Mouse (Mus musculus) limb, embryonic 12.5 days (tissue): ENCODE measurements around the gene Ank3. TPM values are rescaled to one million over a fixed set of nuclear protein-coding genes. Genes with fewer than 3 reads are reported as not detected.
"Not testable (repeated sequence)": the region's sequence is repeated elsewhere in the genome, so short reads cannot be mapped to it uniquely, and the experiment has no call there.

ENCODE experiments used
- ATAC-seq: fragments of 200-750 bp; cut with Nextera tagmentation; 2 replicates; pipeline ENCODE4 v1.8.0; 2017; ENCODE audit warnings: low read depth, moderate TSS enrichment; ENCODE audit not compliant: insufficient number of reproducible peaks, insufficient read depth, low FRiP score, low TSS enrichment
- H3K27ac ChIP-seq: fragments of 300-500 bp; sonication (generic); 2 replicates; pipeline ENCODE4 v1.5.1; 2016; ENCODE audit warnings: mild to moderate bottlenecking, moderate library complexity
- H3K27me3 ChIP-seq: fragments of 300-500 bp; sonication (generic); 2 replicates; pipeline ENCODE4 v1.6.1; 2016; ENCODE audit warnings: mild to moderate bottlenecking, moderate library complexity
- H3K36me3 ChIP-seq: fragments of 300-500 bp; sonication (generic); 2 replicates; pipeline ENCODE4 v1.6.1; 2016; ENCODE audit warnings: mild to moderate bottlenecking, moderate library complexity
- H3K4me1 ChIP-seq: fragments of 300-500 bp; sonication (generic); replicated peaks from 2 replicates; pipeline ENCODE4 v1.6.1; 2016
- H3K4me2 ChIP-seq: fragments of 300-500 bp; sonication (generic); 2 replicates; pipeline ENCODE4 v1.6.1; 2016; ENCODE audit warnings: mild to moderate bottlenecking, moderate library complexity
- H3K4me3 ChIP-seq: fragments of 300-500 bp; sonication (generic); replicated peaks from 2 replicates; pipeline ENCODE4 v1.5.1; 2016; ENCODE audit warnings: mild to moderate bottlenecking
- H3K9ac ChIP-seq: fragments of 300-500 bp; sonication (generic); replicated peaks from 2 replicates; pipeline ENCODE4 v1.6.1; 2016; ENCODE audit warnings: mild to moderate bottlenecking, moderate library complexity
- H3K9me3 ChIP-seq: fragments of 300-500 bp; sonication (generic); 2 replicates; pipeline ENCODE4 v1.6.1; 2016; ENCODE audit warnings: mild to moderate bottlenecking, moderate library complexity
- WGBS: fragments of 180-500 bp; shearing (Covaris S2); methylation state at CpG from one replicate; pipeline ENCODE4 v1.1.7; 2016; 5-methylcytosine and 5-hydroxymethylcytosine counted together
- polyA plus RNA-seq: library from polyadenylated mRNA; unstranded; fragments of >200 nt; fragmentation: Nextera tagmentation; extraction: Ambion mirVana; gene quantifications from 2 replicates; pipeline ENCODE4 v1.2.1, GENCODE M21; 2016

The Ank3 gene
- polyA plus RNA-seq, 1 experiment from 2014 or later = 32.5 TPM

DNA sequence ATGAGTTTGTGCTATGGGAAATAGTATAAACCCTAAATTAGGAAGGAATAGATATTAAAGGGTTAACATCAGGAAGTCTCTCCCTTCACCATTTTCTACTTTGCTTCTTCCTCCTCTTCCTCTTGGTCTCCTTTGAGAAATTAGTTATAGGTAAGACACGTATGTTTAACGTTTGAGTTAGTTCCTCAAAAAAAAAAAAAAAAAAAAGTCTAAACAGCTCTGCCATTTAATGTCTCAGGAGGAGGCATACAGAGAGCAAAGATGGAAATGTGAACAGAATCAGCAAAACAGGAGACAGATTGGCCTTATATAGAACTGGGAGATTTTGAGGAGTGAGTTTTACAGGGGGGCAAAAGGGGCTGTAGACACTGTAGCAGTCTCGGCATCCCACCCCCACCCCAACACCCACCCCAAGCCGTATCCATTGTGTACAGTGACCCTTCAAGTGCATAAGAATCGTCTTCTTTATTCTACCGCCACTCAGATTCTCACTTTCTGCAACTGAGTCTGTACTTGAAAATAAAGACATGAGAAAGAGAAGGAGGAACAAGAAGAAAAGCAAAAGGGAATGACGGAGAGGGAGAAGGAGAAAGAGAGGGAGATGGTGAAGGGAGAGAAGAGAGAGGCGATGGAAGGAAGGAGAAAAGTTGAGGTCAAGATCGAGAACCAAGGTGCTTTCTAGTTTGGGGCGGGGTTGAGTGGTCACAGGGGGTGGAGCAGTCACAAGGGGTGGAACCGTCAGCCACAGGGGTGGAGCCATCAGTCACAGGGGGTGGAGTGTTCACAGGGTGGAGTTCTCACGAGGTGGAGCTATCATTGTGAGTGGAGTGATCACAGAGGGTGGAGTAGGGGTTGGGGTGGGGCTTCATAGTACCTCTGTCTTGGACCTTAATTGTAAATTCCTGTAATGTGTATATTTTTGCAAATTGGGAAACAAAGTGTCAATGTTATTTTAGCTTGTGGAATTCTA, 509.5 kb downstream of the Ank3 start:
- Histone ChIP-seq H3K4me3 (no peak overlapping the region), H3K9ac (no peak overlapping the region), H3K27ac (no peak overlapping the region), H3K27me3 (no peaks in the 10 kb centered on the region), H3K4me2 (no peak overlapping the region), H3K9me3 (no peaks in the 10 kb centered on the region), H3K36me3 (no peaks in the 10 kb centered on the region), H3K4me1 (no peaks in the 10 kb centered on the region)
- WGBS = 50% methylated on average over 12 of the region's 12 CpGs
- ATAC-seq = no peak

- Histone ChIP-seq H3K4me2 (no peak overlapping the region), H3K4me3 (no peak overlapping the region), H3K9ac (no peak overlapping the region), H3K27me3 (no peaks in the 10 kb centered on the region), H3K36me3 (no peaks in the 10 kb centered on the region), H3K9me3 (no peaks in the 10 kb centered on the region), H3K27ac (no peak overlapping the region), H3K4me1 (peaks cover 12% of the 10 kb centered on the region)
- ATAC-seq = no peak
- 85% methylated on average over 4 of the region's 4 CpGs for WGBS
Observed at GRCm38 (mm10) chr10:69909856-69910255, 511.3 kb downstream of the Ank3 start.

DNA sequence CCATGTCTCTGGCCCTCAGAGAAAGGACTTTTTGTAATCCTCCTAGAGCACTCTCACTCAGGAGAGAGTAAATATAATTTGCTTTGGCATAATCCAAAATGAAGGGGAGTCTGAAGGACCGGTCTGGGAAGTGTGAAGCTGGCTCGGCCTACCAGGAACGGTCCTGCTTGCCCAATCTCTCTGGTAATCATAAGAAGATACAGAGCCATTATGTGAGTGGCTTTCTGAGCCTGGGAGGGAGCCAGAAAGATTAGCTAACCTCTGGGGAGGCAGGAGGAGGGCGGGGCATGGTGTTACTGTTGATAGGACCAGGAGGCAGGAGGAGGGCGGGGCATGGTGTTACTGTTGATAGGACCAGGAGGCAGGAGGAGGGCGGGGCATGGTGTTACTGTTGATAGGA, 511.7 kb downstream of the Ank3 start:
- not testable (repeated sequence) for H3K36me3 ChIP-seq, ATAC-seq, H3K27me3 ChIP-seq, H3K27ac ChIP-seq, H3K4me3 ChIP-seq, H3K4me2 ChIP-seq, H3K9me3 ChIP-seq, H3K9ac ChIP-seq
- 13% methylated on average over 5 of the region's 6 CpGs for WGBS
- H3K4me1 ChIP-seq = peaks cover 12% of the 10 kb centered on the region

GRCm38 (mm10) chr10:69910726-69911125, 512.2 kb downstream of the Ank3 start:
- WGBS = 34% methylated on average over 6 of the region's 7 CpGs
- not testable (repeated sequence) for H3K4me3 ChIP-seq, H3K27me3 ChIP-seq, H3K9me3 ChIP-seq, H3K36me3 ChIP-seq, ATAC-seq, H3K4me2 ChIP-seq, H3K9ac ChIP-seq, H3K27ac ChIP-seq
- H3K4me1 ChIP-seq = peaks cover 12% of the 10 kb centered on the region

DNA sequence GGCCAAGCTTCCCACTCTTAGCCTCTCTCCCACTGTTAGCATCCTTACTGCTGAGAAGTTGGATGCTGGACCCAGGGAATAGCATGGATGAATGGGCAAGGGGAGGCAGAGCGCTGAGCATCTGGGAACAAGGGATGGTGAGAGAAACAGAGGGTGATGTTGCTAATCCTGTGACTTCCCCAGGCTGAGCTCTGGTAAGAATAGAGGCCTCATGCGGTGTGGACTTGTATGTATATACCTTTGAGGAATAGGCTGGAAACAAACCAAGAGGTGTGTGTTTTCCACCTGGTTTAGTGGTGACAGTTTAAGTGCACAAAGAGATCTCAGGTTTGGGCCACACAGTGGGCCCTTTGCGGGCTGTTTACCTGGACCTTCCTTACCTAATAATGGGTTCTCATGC, 517.0 kb downstream of the Ank3 start:
- no peak overlapping the region for H3K4me3 ChIP-seq
- H3K27ac ChIP-seq = no peak overlapping the region
- no peaks in the 10 kb centered on the region for H3K36me3 ChIP-seq
- no peak for ATAC-seq
- no peaks in the 10 kb centered on the region for H3K9me3 ChIP-seq
- H3K4me1 ChIP-seq = peaks cover 12% of the 10 kb centered on the region
- H3K9ac ChIP-seq = no peak overlapping the region
- 70% methylated on average over 3 of the region's 3 CpGs for WGBS
- no peaks in the 10 kb centered on the region for H3K27me3 ChIP-seq
- H3K4me2 ChIP-seq = no peak overlapping the region

DNA sequence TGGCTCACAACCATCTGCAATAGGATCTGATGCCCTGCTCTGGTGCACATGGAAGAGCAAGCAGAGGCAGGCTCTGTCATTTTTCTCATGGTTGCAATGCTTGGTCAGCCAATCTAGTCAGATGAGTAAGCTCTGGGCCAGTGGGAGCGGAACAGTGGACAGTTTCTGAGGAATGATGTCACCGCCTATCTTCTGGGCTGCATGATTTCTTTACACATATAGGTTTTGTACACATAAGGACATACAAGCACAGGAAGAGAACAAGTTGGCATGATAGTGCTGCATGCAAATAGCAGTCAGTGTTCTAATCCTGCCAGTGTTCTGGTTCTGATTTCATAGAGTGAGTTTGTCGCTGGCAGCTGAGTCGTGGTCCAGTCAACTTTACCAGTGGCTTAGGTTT, 517.6 kb downstream of the Ank3 start:
- H3K4me2 ChIP-seq = no peak overlapping the region
- no peaks in the 10 kb centered on the region for H3K36me3 ChIP-seq
- no peaks in the 10 kb centered on the region for H3K9me3 ChIP-seq
- H3K27ac ChIP-seq = no peak overlapping the region
- H3K4me3 ChIP-seq = no peak overlapping the region
- no peak overlapping the region for H3K9ac ChIP-seq
- no peaks in the 10 kb centered on the region for H3K27me3 ChIP-seq
- peaks cover 12% of the 10 kb centered on the region for H3K4me1 ChIP-seq
- WGBS = 86% methylated on average over 4 of the region's 4 CpGs
- no peak for ATAC-seq

GRCm38 (mm10) chr10:69916689-69917435, 518.3 kb downstream of the Ank3 start:
- Histone ChIP-seq H3K4me3 (no peak overlapping the region), H3K4me1 (peaks cover 12% of the 10 kb centered on the region), H3K27me3 (no peaks in the 10 kb centered on the region), H3K36me3 (no peaks in the 10 kb centered on the region), H3K9ac (no peak overlapping the region), H3K4me2 (no peak overlapping the region), H3K27ac (no peak overlapping the region), H3K9me3 (no peaks in the 10 kb centered on the region)
- no peak for ATAC-seq
- 82% methylated on average over 10 of the region's 10 CpGs for WGBS

- H3K4me2 ChIP-seq = no peak overlapping the region
- no peak overlapping the region for H3K4me3 ChIP-seq
- no peak overlapping the region for H3K9ac ChIP-seq
- no peak for ATAC-seq
- 89% methylated on average over 5 of the region's 5 CpGs for WGBS
- H3K36me3 ChIP-seq = no peaks in the 10 kb centered on the region
- no peaks in the 10 kb centered on the region for H3K9me3 ChIP-seq
- peaks cover 12% of the 10 kb centered on the region for H3K4me1 ChIP-seq
- H3K27me3 ChIP-seq = no peaks in the 10 kb centered on the region
- H3K27ac ChIP-seq = no peak overlapping the region
Observed at GRCm38 (mm10) chr10:69917711-69918110, 519.1 kb downstream of the Ank3 start.

GRCm38 (mm10) chr10:69918461-69919151, 520.0 kb downstream of the Ank3 start:
- 94% methylated on average over 6 of the region's 6 CpGs for WGBS
- peaks cover 13% of the 10 kb centered on the region for H3K4me1 ChIP-seq
- no peak overlapping the region for H3K4me3 ChIP-seq
- H3K4me2 ChIP-seq = no peak overlapping the region
- H3K9ac ChIP-seq = no peak overlapping the region
- H3K36me3 ChIP-seq = no peaks in the 10 kb centered on the region
- no peaks in the 10 kb centered on the region for H3K9me3 ChIP-seq
- H3K27me3 ChIP-seq = no peaks in the 10 kb centered on the region
- no peak overlapping the region for H3K27ac ChIP-seq
- no peak for ATAC-seq

DNA sequence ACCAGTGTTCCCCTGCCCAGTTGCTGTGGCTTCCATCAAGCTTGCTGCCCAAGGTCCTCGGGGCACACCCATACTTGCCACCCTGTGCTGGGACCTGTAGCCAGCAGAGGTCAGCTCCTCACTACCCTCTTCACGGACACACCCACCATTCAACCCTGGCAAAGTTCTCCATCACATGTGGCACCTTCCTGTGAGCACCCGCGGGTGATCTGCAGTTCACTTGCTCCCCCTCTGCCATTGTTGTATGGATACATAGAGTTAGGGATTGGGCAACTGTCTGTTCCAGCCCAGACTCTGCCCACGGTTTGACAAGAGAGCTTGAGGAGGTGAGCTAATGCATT, 520.5 kb downstream of the Ank3 start:
- peaks cover 13% of the 10 kb centered on the region for H3K4me1 ChIP-seq
- no peaks in the 10 kb centered on the region for H3K9me3 ChIP-seq
- no peak overlapping the region for H3K4me2 ChIP-seq
- no peaks in the 10 kb centered on the region for H3K27me3 ChIP-seq
- no peak overlapping the region for H3K27ac ChIP-seq
- ATAC-seq = no peak
- no peak overlapping the region for H3K4me3 ChIP-seq
- no peaks in the 10 kb centered on the region for H3K36me3 ChIP-seq
- 77% methylated on average over 5 of the region's 5 CpGs for WGBS
- no peak overlapping the region for H3K9ac ChIP-seq

DNA sequence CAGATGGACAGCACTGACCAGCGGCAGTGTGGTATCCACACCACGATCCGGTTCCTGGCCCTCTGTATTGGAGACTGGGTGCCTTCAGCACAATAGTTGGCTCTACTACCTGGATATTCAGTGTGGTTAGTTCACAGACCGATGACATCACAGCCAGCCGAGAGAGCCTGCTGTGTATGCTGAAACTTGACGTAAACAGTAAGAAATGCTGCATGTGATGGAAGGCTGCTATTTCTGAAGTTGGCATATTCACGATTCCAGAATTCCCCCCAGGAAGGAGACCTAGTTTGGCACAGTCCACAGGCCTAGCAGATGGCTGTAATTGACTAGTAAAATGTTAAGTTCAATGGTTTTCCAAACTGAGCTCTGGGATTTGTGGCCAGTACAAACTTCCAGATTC, 521.2 kb downstream of the Ank3 start:
- H3K27me3 ChIP-seq = no peaks in the 10 kb centered on the region
- WGBS = 66% methylated on average over 7 of the region's 7 CpGs
- no peaks in the 10 kb centered on the region for H3K9me3 ChIP-seq
- no peak overlapping the region for H3K27ac ChIP-seq
- H3K4me1 ChIP-seq = peaks cover 13% of the 10 kb centered on the region
- H3K9ac ChIP-seq = no peak overlapping the region
- H3K4me3 ChIP-seq = no peak overlapping the region
- no peak for ATAC-seq
- H3K4me2 ChIP-seq = no peak overlapping the region
- no peaks in the 10 kb centered on the region for H3K36me3 ChIP-seq
